Mouse (Mus musculus): ENCODE measurements around the gene Olfr721-ps1.

The Olfr721-ps1 gene

GRCm38 (mm10) chr14:14400998-14401397, at the start of gene Olfr721-ps1:
Gene Olfr721-ps1 (plus strand): TSS chr14:14401298.
- DNase-seq: no peak

DNA sequence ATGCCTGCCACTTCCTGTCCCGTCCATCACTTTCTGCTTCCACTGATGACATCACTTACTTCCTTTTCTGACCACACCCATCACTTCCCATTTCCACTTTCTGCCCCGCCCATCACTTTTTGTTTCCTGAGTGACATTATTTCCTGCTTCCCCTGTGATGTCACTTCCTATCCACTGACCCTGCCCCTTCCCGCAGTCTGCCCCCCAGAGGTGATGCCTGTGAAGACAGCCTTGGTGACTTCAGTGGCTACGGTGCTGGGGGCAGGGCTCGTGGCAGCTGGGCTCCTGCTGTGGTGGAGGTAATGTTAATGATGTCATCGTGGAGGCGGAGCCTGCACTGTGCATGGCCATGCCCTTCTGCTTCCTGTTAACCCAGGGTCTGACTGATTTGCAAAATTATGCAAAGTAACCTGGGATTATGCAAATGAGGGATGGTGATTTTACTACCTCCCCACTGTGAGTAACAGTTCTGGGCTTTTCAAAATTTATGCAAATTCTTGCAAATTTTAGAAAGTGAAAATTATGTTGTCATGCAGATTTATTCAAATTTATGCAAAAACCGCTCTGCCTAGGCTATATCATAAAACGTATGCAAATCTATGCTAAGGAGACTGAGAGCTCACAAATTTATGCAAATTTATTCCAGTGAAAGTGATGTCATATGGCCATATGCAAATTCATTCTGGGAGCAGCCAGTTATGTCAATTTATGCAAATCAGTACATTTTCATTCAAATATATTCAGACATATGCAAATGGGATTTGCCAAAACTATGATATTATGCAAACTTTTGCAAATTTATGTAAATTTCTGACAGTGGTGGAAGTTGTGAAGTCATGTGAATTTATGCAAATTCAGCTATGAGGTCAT, 49.1 kb upstream of the Olfr721-ps1 start:
- peak; percentile 56 for DNase-seq

- peak; percentile 63 for DNase-seq
Measured at GRCm38 (mm10) chr14:14352606-14353005, 48.5 kb upstream of the Olfr721-ps1 start.

DNA sequence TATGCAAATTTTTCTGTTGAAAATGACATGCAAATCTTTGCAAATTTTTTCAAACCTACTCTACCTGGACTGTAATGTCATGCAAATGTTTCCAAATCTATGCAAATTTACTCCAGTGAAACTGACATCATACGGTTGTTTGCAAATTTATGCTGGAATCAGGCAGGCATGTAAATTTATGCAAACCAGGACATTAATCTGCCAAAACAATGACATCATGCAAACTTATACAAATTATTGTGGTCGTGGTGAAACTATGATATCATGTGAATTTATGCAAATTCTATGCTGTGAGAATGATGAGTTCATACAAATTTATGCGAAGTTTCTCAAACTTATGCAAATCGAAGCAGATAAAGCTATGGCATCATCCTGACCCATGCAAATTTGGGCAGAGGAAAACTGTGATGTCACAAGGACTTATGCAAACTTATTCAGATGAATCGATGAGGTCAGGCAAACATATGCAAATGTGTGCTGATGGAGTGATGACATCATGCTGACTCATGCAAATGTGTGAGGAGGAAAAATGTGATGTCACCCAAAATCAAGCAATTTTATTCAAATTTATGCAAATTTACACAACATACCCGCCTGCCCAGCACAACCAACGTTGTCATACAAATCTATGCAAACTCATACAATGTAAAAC, 47.9 kb upstream of the Olfr721-ps1 start:
- peak; percentile 55 for DNase-seq

- peak; percentile 42 for DNase-seq
Measured at GRCm38 (mm10) chr14:14353740-14354510, 47.2 kb upstream of the Olfr721-ps1 start.

- peak; percentile 3 for DNase-seq
Measured at GRCm38 (mm10) chr14:14354511-14355359, 46.4 kb upstream of the Olfr721-ps1 start.

- DNase-seq: peak; percentile 6
Measured at GRCm38 (mm10) chr14:14355360-14355646, 45.8 kb upstream of the Olfr721-ps1 start.

DNA sequence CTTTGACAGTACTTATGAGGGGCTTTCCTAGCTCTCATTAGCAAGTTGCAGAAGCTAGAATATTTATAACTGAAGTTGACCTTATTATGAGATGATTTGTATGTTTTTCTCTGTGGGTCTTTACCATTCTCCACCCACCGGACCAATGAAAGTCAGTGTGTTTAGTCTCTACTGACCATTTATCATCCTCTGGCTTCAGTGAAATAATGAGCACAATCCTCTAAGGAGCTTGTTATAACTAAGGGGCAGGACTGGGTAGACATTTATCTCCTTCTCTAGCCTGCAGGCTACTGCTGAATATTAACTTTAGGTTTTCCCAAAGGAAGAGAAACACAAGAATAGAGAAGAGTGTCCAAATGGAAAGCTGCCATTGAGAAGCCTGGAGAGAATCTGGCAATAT, 5.6 kb upstream of the Olfr721-ps1 start:
- DNase-seq: no peak

DNA sequence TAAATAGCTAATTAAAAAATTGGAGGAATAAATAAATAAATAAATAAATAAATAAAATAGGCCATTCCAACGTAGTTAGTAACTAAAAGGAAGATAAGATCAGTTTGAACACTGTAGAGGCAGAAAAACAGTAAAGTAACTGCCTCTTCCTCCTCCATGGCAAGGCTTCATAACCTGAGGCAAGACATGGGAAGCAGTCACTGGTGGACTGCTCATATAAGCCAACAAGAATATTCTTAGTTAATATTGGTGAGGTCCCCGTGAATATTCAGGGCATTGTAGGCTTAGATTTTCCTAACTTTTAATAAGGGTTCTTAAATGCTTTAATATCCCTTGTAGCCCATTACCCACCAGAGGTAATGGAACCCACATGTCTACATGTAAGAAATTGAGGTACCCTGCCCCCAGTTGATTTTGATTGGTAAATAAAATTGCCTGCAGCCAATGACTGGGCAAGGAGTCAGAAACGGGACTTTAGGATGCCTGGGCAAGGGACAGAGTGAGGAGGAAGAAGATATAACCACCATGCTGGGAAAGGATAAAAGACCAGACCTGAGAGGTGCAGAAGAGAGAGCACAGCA, 35.1 kb downstream of the Olfr721-ps1 start:
- no peak for DNase-seq
